Mouse (Mus musculus) hindlimb bud, embryonic 11.5 days (tissue): ENCODE results near the gene Olfm1.

Experiments used
- DNase-seq: peaks from one replicate; pipeline ENCODE4 v3.0.0-alpha.2; 2012; ENCODE audit warnings: low read depth, low spot score; ENCODE audit errors: extremely low spot score

The Olfm1 gene

GRCm38 (mm10) chr2:28192821-28193689 is at the start of gene Olfm1:
TSS of gene Olfm1 (plus strand) at chr2:28192992.
- DNase-seq = no peak

- DNase-seq = no peak
Observed at GRCm38 (mm10) chr2:28143417-28144045, 49.3 kb upstream of the Olfm1 start.

- DNase-seq = no peak
Observed at GRCm38 (mm10) chr2:28145702-28146101, 47.1 kb upstream of the Olfm1 start.

GRCm38 (mm10) chr2:28146152-28146551 is 46.6 kb upstream of the Olfm1 start:
- DNase-seq = no peak

GRCm38 (mm10) chr2:28146685-28147084 is 46.1 kb upstream of the Olfm1 start:
- DNase-seq = no peak

GRCm38 (mm10) chr2:28147248-28147794 is 45.5 kb upstream of the Olfm1 start:
- no peak for DNase-seq

- DNase-seq = no peak
Observed at GRCm38 (mm10) chr2:28149688-28150087, 43.1 kb upstream of the Olfm1 start.

GRCm38 (mm10) chr2:28160568-28160967 is 32.2 kb upstream of the Olfm1 start:
- no peak for DNase-seq

- no peak for DNase-seq
Observed at GRCm38 (mm10) chr2:28165570-28165969, 27.2 kb upstream of the Olfm1 start.

GRCm38 (mm10) chr2:28169336-28169735 is 23.5 kb upstream of the Olfm1 start:
- DNase-seq = no peak

- DNase-seq = no peak
Observed at GRCm38 (mm10) chr2:28171962-28172361, 20.8 kb upstream of the Olfm1 start.

- no peak for DNase-seq
Observed at GRCm38 (mm10) chr2:28173225-28174141, 19.3 kb upstream of the Olfm1 start.

GRCm38 (mm10) chr2:28174441-28174840 is 18.4 kb upstream of the Olfm1 start:
- no peak for DNase-seq

GRCm38 (mm10) chr2:28178600-28178999 is 14.2 kb upstream of the Olfm1 start:
- no peak for DNase-seq

GRCm38 (mm10) chr2:28180053-28180452 is 12.7 kb upstream of the Olfm1 start:
- DNase-seq = no peak

GRCm38 (mm10) chr2:28188398-28188944 is 4.3 kb upstream of the Olfm1 start:
- DNase-seq = no peak

- no peak for DNase-seq
Observed at GRCm38 (mm10) chr2:28193690-28194087, 897 bp downstream of the Olfm1 start.

- DNase-seq = no peak
Observed at GRCm38 (mm10) chr2:28194962-28195617, 2.3 kb downstream of the Olfm1 start.

- DNase-seq = no peak
Observed at GRCm38 (mm10) chr2:28195726-28196125, 2.9 kb downstream of the Olfm1 start.

- DNase-seq = no peak
Observed at GRCm38 (mm10) chr2:28201441-28201841, 8.6 kb downstream of the Olfm1 start.
